Mouse (Mus musculus) heart, embryonic 11.5 days (tissue): ENCODE results near the gene Snx4. TPM values are rescaled to one million over a fixed set of nuclear protein-coding genes. Genes with fewer than 3 reads are reported as not detected.
"Not testable (repeated sequence)": the region's sequence is repeated elsewhere in the genome, so short reads cannot be mapped to it uniquely, and the experiment has no call there.

Experiments
- ATAC-seq: fragments of 200-750 bp; cut with Nextera tagmentation; replicated peaks from 2 replicates; pipeline ENCODE4 v1.8.0; 2017; ENCODE audit warnings: moderate library complexity; ENCODE audit not compliant: insufficient number of reproducible peaks, low FRiP score, low TSS enrichment
- H3K27ac ChIP-seq: fragments of 300-500 bp; sonication (generic); 2 replicates; pipeline ENCODE4 v1.5.1; 2014; ENCODE audit warnings: mild to moderate bottlenecking, low read depth, low read length
- H3K27me3 ChIP-seq: fragments of 300-500 bp; sonication (generic); 2 replicates; pipeline ENCODE4 v1.6.1; 2014; ENCODE audit warnings: mild to moderate bottlenecking, low read length, mixed read lengths; ENCODE audit not compliant: control insufficient read depth, insufficient read depth
- H3K36me3 ChIP-seq: fragments of 300-500 bp; sonication (generic); 2 replicates; pipeline ENCODE4 v1.6.1; 2014; ENCODE audit warnings: mild to moderate bottlenecking, low read length, moderate library complexity, mixed read lengths; ENCODE audit not compliant: control insufficient read depth, insufficient read depth
- H3K4me1 ChIP-seq: fragments of 300-500 bp; sonication (generic); 2 replicates; pipeline ENCODE4 v1.6.1; 2014; ENCODE audit warnings: low read length; ENCODE audit not compliant: control insufficient read depth, insufficient read depth
- H3K4me2 ChIP-seq: fragments of 300-500 bp; sonication (generic); 2 replicates; pipeline ENCODE4 v1.6.1; 2014; ENCODE audit warnings: mild to moderate bottlenecking, moderate library complexity
- H3K4me3 ChIP-seq: fragments of 300-500 bp; sonication (generic); 2 replicates; pipeline ENCODE4 v1.5.1; 2014; ENCODE audit warnings: low read depth, low read length
- H3K9ac ChIP-seq: fragments of 300-500 bp; sonication (generic); 2 replicates; pipeline ENCODE4 v1.6.1; 2014; ENCODE audit warnings: mild to moderate bottlenecking, low read depth, low read length, moderate library complexity
- H3K9me3 ChIP-seq: fragments of 300-500 bp; sonication (generic); replicated peaks from 2 replicates; pipeline ENCODE4 v1.6.1; 2016; ENCODE audit warnings: low read length; ENCODE audit not compliant: control insufficient read depth
- WGBS: fragments of 180-500 bp; shearing (Covaris S2); extraction: QIAGEN DNeasy Blood & Tissue Kit; methylation state at CpG from one replicate; pipeline ENCODE4 v1.1.7; 2014; ENCODE audit not compliant: insufficient replicate concordance; 5-methylcytosine and 5-hydroxymethylcytosine counted together
- polyA plus RNA-seq: library from polyadenylated mRNA; unstranded; fragments of >200 nt; fragmentation: Nextera tagmentation; extraction: Ambion mirVana; gene quantifications from 2 replicates; pipeline ENCODE4 v1.2.1, GENCODE M21; 2014

Gene Snx4
- polyA plus RNA-seq: 75.2 and 93.8 TPM in 2 replicates

DNA sequence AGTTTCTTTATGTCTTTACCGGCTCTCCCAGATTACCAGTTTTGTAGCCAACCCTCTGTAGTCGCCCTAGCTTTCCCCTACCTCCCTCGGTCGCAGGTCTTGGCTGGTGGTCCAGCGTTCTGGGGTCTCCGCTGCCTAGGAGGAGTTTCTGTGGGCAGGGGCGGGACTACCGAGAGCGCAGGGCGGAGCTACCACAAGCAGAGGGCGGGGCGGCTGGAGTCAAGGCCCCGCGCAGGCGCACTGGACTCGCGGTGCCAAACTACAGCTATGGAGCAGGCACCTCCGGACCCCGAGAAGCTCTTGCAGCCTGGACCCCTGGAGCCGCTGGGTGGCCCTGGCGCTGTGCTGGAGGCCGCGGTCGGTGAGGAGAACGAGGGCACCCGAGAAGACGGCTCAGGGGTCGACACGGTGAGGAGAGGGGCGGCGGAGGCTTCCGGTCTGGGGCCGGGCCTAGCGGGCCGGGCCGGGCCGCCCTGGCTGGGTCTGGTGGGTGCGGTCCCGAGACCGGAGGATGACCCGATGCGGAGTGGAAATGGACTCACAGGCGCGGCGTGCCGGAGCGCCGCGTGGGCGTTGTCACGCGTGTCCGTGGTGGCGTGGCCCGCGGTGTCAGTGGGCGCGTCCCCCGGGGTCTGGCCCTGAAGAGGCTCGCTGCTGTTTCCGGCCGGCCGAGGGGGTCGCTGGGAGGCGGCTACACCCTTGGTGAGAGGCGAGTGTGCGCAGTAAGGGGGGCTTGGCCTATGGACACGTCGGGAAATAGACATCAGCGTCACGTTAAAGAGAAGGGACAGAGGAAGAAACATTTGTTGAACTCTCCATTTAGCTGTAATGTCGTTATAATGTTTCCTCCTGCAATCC, at the start of gene Snx4:
TSS of gene Snx4 (plus strand) at position 249 of the 858 bp plus-strand sequence.
- H3K27me3 ChIP-seq: no peaks in the 10 kb centered on the region
- peak within 1 kb of the TSS; percentile 98 for H3K4me3 ChIP-seq
- peak; percentile 88 for ATAC-seq
- no peaks in the 10 kb centered on the region for H3K9me3 ChIP-seq
- WGBS: under 1% methylated on average over 71 of the region's 72 CpGs
- peak within 1 kb of the TSS; percentile 78 for H3K4me2 ChIP-seq
- peak within 1 kb of the TSS; percentile 96 for H3K9ac ChIP-seq
- H3K4me1 ChIP-seq: 0 out of 2 replicates have a peak, but pooled peaks cover 6% of the 10 kb centered on the region
- H3K36me3 ChIP-seq: no peaks in the 10 kb centered on the region; the same call in 1 of the 2 replicates
- peak within 1 kb of the TSS; percentile 79 for H3K27ac ChIP-seq

DNA sequence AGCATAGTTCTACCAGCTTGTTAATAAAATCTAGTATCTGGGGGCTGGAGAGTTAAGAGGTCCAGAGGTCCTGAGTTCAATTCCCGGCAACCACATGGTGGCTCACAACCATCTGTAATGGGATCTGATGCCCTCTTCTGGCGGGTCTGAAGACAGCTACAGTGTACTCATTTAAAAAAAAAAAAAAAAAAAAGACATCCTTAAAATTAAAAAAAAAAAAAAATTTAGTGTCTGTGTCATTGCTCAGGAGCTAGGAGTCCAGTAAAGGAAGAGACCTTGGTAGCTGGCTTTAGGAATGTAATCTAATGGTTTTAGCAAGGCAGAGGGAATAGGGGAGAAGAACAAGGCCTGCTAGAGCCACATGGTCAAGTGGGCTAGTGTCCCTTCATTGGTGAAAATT, 40.4 kb upstream of the Snx4 start:
- H3K4me1 ChIP-seq: no peaks in the 10 kb centered on the region
- WGBS: 72% methylated on average over 2 of the region's 2 CpGs

DNA sequence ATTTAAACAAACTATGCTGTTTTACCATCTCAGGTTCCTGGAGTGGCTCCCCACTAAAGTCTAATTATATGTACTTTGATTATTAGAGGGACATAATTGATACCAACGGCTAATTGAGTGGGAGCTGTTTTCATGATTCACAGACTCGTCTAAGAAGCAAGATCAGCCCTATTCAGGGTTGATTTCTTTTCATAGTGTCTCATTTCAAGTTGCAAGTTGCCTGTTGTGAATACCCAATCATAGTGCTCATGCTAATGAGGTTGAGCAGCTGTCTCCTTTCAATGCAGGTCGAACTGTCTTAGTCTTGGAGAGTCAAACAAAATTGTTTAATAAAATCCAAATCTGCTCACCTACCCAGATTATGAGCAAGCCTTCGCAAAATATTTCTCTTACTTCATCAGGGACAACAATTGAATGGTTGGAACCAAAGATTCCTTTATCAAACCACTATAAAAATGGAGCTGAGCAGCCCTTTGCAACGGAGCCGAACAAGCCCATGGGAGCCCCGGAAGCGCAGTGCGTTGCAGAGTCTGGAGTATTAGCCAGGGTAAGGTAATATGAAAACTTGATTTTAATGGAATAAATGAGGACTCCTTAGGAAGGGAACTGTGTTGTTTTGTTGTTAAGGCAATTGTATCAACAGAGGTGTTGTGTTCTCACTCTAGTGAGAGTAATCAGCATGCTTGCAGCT, 34.8 kb upstream of the Snx4 start:
- Histone ChIP-seq H3K4me1 (no peaks in the 10 kb centered on the region; the same call in 1 of the 2 replicates), H3K9me3 (no peaks in the 10 kb centered on the region), H3K4me2 (no peak overlapping the region), H3K4me3 (no peak overlapping the region), H3K27me3 (no peaks in the 10 kb centered on the region), H3K36me3 (peaks cover 11% of the 10 kb centered on the region), H3K27ac (no peak overlapping the region), H3K9ac (no peak overlapping the region)
- no peak for ATAC-seq
- WGBS: 85% methylated on average over 9 of the region's 9 CpGs

More for the DNA sequence above, 40.4 kb upstream of the Snx4 start:
- H3K36me3 ChIP-seq: peaks cover 23% of the 10 kb centered on the region
- H3K9me3 ChIP-seq: no peaks in the 10 kb centered on the region
- H3K27ac ChIP-seq: no peak overlapping the region
- no peak overlapping the region for H3K4me2 ChIP-seq
- ATAC-seq: no peak
- H3K27me3 ChIP-seq: no peaks in the 10 kb centered on the region
- no peak overlapping the region for H3K4me3 ChIP-seq
- no peak overlapping the region for H3K9ac ChIP-seq

DNA sequence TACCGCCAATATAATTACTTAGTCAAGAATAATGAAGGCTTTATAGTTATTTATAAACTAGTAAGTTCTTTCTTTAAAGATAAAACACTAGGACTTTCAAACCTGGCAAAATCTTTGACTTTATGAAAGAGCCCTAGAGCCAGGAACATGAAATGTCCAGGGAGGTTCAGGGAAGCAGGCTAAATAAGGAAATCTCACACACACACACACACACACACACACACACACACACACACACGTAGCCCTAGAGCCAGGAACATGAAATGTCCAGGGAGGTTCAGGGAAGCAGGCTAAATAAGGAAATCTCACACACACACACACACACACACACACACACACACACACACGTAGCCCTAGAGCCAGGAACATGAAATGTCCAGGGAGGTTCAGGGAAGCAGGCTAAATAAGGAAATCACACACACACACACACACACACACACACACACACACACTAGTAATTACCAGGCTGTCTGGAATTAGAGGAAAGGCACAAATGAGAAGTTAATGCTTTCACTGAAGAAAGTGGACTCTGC, 33.6 kb upstream of the Snx4 start:
- H3K9ac ChIP-seq, ATAC-seq, H3K4me2 ChIP-seq, H3K36me3 ChIP-seq, H3K4me1 ChIP-seq, H3K9me3 ChIP-seq, H3K4me3 ChIP-seq, H3K27me3 ChIP-seq: not testable (repeated sequence)
- WGBS: 58% methylated on average over 3 of the region's 3 CpGs
- peak overlapping the region; percentile 64 for H3K27ac ChIP-seq

DNA sequence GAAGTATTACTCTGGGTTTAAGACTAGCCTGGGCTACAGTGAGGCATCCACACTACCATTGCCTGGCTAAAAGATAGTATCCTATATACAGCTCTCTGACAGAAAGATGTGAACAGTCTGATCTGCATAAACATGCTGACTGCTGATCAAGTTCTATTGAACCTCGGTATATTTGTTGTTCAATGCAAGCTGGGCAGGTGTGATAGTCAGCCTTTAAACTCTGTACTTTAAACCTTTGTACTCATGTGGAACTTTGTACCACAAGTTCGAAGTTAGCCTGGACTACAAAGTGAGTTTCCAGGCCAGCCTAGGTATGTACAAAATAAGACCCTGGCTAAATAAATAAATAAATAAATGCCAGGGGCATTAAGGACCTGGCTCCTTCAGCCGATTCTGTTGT, 28.8 kb upstream of the Snx4 start:
- Histone ChIP-seq H3K9me3 (no peaks in the 10 kb centered on the region), H3K4me2 (no peak overlapping the region), H3K27ac (no peak overlapping the region), H3K4me3 (no peak overlapping the region), H3K9ac (no peak overlapping the region), H3K4me1 (no peaks in the 10 kb centered on the region), H3K27me3 (no peaks in the 10 kb centered on the region), H3K36me3 (peaks cover 13% of the 10 kb centered on the region)
- no peak for ATAC-seq
- 89% methylated on average over 3 of the region's 3 CpGs for WGBS

DNA sequence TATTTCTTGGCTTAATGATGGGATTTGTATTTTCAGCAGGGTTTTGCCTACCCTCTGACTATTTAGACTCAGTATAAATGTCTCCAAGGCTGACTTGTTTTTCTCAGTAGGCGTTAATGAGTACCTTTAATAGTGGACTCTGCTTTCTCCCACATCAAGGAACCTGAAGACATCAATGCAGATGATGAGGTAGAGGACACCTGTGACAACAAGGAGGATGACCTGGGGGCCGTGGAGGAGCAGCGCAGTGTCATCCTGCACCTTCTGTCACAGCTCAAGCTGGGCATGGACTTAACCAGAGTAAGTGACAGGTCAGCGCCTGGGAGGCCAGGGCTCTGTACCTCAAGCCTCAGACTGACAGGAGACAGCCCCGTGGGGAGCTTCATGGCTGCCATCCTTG, 26.9 kb upstream of the Snx4 start:
- no peak for ATAC-seq
- WGBS: 81% methylated on average over 5 of the region's 5 CpGs
- H3K36me3 ChIP-seq: peaks cover 16% of the 10 kb centered on the region

DNA sequence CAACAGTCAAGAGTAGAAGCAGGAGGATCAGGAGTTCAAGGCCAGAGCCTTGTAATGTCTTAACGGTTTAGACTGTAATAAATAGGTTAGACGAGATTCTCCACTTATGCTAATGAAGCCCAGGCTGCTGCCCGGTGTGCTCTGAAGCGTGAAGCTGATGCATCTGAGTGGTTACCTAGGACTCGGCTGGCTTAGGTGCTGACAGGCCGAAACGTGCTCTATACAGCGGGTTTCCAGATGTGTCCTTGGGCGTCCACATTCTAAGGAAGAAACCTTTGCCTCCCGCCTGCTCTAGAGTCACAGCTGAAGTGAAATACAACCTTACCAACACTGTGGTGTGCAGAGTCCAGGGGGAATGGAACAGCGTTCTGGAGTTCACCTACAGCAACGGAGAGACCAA, 17.1 kb upstream of the Snx4 start:
- H3K36me3 ChIP-seq: peaks cover 3% of the 10 kb centered on the region; the same call in 1 of the 2 replicates
- no peak overlapping the region for H3K27ac ChIP-seq
- no peak for ATAC-seq
- no peak overlapping the region for H3K4me3 ChIP-seq
- no peaks in the 10 kb centered on the region for H3K4me1 ChIP-seq
- no peak overlapping the region for H3K9ac ChIP-seq
- H3K9me3 ChIP-seq: no peaks in the 10 kb centered on the region
- no peaks in the 10 kb centered on the region for H3K27me3 ChIP-seq
- 90% methylated on average over 12 of the region's 12 CpGs for WGBS
- no peak overlapping the region for H3K4me2 ChIP-seq

More for the DNA sequence above, 26.9 kb upstream of the Snx4 start:
- Histone ChIP-seq H3K9me3 (no peaks in the 10 kb centered on the region), H3K27ac (no peak overlapping the region), H3K4me1 (no peaks in the 10 kb centered on the region), H3K27me3 (no peaks in the 10 kb centered on the region), H3K4me2 (no peak overlapping the region), H3K9ac (no peak overlapping the region), H3K4me3 (no peak overlapping the region)

DNA sequence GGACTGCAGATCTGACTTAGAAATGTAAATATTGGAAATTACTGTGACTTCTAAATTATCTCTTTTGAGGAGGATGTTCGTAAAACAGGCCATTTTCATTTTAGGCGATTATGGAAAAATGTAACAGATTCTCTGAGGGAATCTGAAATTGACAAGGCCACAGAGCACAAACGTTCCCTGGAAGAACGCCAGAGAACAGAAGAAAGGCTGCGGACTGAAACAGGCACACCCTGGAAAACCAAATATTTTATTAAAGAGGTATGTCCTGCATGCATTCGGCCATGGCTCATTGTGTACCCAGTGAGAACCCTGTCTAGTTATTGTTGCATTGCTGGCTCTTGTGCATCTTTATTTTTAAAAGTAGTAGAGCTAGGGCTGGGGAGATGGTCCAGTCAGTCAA, 15.1 kb upstream of the Snx4 start:
- H3K4me1 ChIP-seq: no peaks in the 10 kb centered on the region
- WGBS: 83% methylated on average over 6 of the region's 6 CpGs
- ATAC-seq: no peak
- H3K4me2 ChIP-seq: no peak overlapping the region
- H3K4me3 ChIP-seq: no peak overlapping the region
- no peaks in the 10 kb centered on the region for H3K27me3 ChIP-seq
- no peaks in the 10 kb centered on the region for H3K9me3 ChIP-seq
- H3K27ac ChIP-seq: no peak overlapping the region
- peaks cover 3% of the 10 kb centered on the region for H3K36me3 ChIP-seq
- no peak overlapping the region for H3K9ac ChIP-seq
